Mouse (Mus musculus) ES-Bruce4 (cell line): Measurements from ENCODE around the gene Fgfr2. TPM values are rescaled to one million over a fixed set of nuclear protein-coding genes. Genes with fewer than 3 reads are reported as not detected.

ENCODE experiments used
- H3K27ac ChIP-seq: 2 replicates; pipeline ENCODE4 v1.5.1; 2012; ENCODE audit warnings: low read length, inconsistent platforms; ENCODE audit not compliant: insufficient read depth
- H3K27me3 ChIP-seq: 2 replicates; pipeline ENCODE4 v1.6.1; 2012; ENCODE audit warnings: mild to moderate bottlenecking, low read length, inconsistent platforms; ENCODE audit not compliant: control insufficient read depth, poor library complexity, insufficient read depth, severe bottlenecking
- H3K36me3 ChIP-seq: 2 replicates; pipeline ENCODE4 v1.6.1; 2012; ENCODE audit warnings: inconsistent platforms, mild to moderate bottlenecking, low read length, moderate library complexity; ENCODE audit not compliant: control insufficient read depth, poor library complexity, insufficient read depth, severe bottlenecking
- H3K4me1 ChIP-seq: one replicate; pipeline ENCODE4 v1.8.1; 2011; ENCODE audit warnings: low read length; ENCODE audit not compliant: control insufficient read depth, insufficient read depth
- H3K4me3 ChIP-seq: 2 replicates; pipeline ENCODE4 v1.5.1; 2011; ENCODE audit warnings: low read depth, mild to moderate bottlenecking, low read length
- H3K9ac ChIP-seq: 2 replicates; pipeline ENCODE4 v1.6.1; 2012; ENCODE audit warnings: low read depth, mild to moderate bottlenecking, inconsistent platforms; ENCODE audit not compliant: poor library complexity, severe bottlenecking
- H3K9me3 ChIP-seq: replicated peaks from 2 replicates; pipeline ENCODE4 v1.6.1; 2012; ENCODE audit warnings: mild to moderate bottlenecking, low read length, inconsistent platforms; ENCODE audit not compliant: control insufficient read depth, poor library complexity, insufficient read depth, severe bottlenecking
- CTCF ChIP-seq: IDR thresholded peaks from one replicate; pipeline ENCODE4 v1.8.1; 2011; ENCODE audit warnings: low read depth, low read length
- EP300 ChIP-seq: IDR thresholded peaks from 2 replicates; pipeline ENCODE4 v1.6.1; 2011; ENCODE audit warnings: low read depth, low read length; ENCODE audit not compliant: insufficient read depth
- POLR2A ChIP-seq: IDR thresholded peaks from one replicate; pipeline ENCODE4 v1.8.1; 2011; ENCODE audit warnings: low read length; ENCODE audit not compliant: insufficient read depth
- polyA plus RNA-seq: library from polyadenylated mRNA; stranded (reverse); fragments of >200 nt; gene quantifications from 2 replicates; pipeline ENCODE4 v1.2.4, GENCODE M21; 2011; ENCODE audit warnings: low read depth; ENCODE audit not compliant: missing spikeins, insufficient read depth, insufficient read length

Gene Fgfr2
- polyA plus RNA-seq, 1 experiment, result 34.8 TPM

DNA sequence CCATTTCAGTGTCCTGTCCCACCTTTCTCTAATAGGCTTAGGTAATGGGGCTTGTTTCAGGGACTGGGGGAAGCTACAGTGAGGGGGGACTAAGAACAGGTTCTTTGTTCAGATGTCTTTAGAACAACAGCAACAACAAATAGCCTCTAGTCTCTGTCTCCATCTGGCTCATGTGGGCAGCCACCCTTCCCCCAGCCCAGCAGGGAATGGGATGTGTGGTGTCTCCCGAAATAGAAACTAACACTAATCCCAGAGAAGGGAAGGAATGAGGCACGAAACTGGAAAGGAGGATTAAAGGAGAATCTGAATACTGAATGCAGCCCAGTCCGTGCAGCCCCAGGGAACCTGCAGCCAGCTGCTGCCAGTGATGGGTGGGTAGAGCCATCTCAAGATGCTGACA lies 2235.2 kb downstream of the Fgfr2 start:
- H3K27ac ChIP-seq, result peak overlapping the region; percentile 87
- H3K4me3 ChIP-seq, result no peak overlapping the region
- no peaks in the 10 kb centered on the region for H3K27me3 ChIP-seq
- TF ChIP-seq EP300, result peak; percentile 96
- no peak for TF ChIP-seq POLR2A
- peaks cover 5% of the 10 kb centered on the region for H3K4me1 ChIP-seq
- no peak overlapping the region for H3K9ac ChIP-seq
- peaks cover 4% of the 10 kb centered on the region; the same call in 1 of the 2 replicates for H3K36me3 ChIP-seq
- H3K9me3 ChIP-seq, result no peaks in the 10 kb centered on the region

DNA sequence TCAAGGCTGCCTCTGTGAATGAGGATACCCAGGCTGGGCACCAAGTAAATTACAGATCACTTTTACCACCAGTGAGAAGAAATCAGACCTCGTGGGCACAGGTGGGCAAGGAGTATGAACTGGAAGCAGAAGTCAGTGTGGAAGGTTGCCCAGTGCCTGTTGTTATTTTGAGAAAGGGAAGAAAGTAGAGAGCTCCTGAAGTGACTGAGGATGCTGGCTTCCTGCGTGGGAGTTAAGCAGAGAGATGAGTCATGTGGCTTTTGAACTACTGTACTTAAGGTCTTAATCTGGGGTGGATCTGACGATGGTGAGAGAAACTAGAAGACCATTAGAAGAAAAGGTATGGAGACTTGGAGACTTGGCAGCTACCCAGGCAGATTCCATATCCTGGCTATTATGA lies 2236.9 kb downstream of the Fgfr2 start:
- no peaks in the 10 kb centered on the region for H3K9me3 ChIP-seq
- peaks cover 9% of the 10 kb centered on the region for H3K36me3 ChIP-seq
- no peaks in the 10 kb centered on the region for H3K27me3 ChIP-seq
- H3K9ac ChIP-seq, result no peak overlapping the region
- peaks cover 6% of the 10 kb centered on the region for H3K4me1 ChIP-seq
- no peak overlapping the region for H3K4me3 ChIP-seq
- TF ChIP-seq EP300 (no peak), POLR2A (no peak), CTCF (no peak)
- H3K27ac ChIP-seq, result no peak overlapping the region

DNA sequence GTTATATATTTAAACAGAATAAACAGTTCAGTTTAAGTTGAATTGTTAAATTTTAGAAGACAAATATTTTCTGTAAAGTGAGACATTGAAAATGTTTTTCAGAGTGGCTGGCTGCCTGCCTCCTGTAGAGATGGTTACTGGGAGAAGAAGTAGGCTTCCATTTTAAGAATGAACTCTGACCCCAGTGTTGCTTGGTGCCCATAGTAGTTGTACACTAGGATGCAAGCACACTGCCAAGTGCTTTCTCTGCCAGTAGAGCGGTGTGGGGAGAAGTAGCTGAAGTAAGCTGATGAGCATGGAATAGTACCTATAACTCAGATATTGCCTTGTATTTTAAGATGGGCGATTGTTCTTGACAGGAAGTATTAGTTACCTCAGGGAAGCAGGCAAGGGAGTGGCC lies 2239.0 kb downstream of the Fgfr2 start:
- peaks cover 4% of the 10 kb centered on the region for H3K4me1 ChIP-seq
- no peak overlapping the region for H3K9ac ChIP-seq
- no peaks in the 10 kb centered on the region for H3K9me3 ChIP-seq
- no peaks in the 10 kb centered on the region for H3K27me3 ChIP-seq
- H3K27ac ChIP-seq, result no peak overlapping the region
- no peak overlapping the region for H3K4me3 ChIP-seq
- H3K36me3 ChIP-seq, result peaks cover 18% of the 10 kb centered on the region
- TF ChIP-seq CTCF (no peak), EP300 (no peak), POLR2A (no peak)

- Histone ChIP-seq H3K27ac (no peak overlapping the region), H3K27me3 (no peaks in the 10 kb centered on the region), H3K4me3 (no peak overlapping the region), H3K9me3 (no peaks in the 10 kb centered on the region), H3K4me1 (no peaks in the 10 kb centered on the region), H3K36me3 (no peaks in the 10 kb centered on the region), H3K9ac (no peak overlapping the region)
- TF ChIP-seq EP300 (no peak), POLR2A (no peak), CTCF (no peak)
These were observed 2255.9 kb downstream of the Fgfr2 start for GRCm38 (mm10) chr7:130867256-130867655.

- Histone ChIP-seq H3K9me3 (no peaks in the 10 kb centered on the region), H3K27me3 (no peaks in the 10 kb centered on the region), H3K36me3 (no peaks in the 10 kb centered on the region), H3K27ac (no peak overlapping the region), H3K4me3 (peak overlapping the region; percentile 85), H3K9ac (peak overlapping the region; percentile 89), H3K4me1 (peaks cover 1% of the 10 kb centered on the region)
- no peak for TF ChIP-seq EP300
- no peak for TF ChIP-seq CTCF
- no peak for TF ChIP-seq POLR2A
These were observed 2256.5 kb downstream of the Fgfr2 start for GRCm38 (mm10) chr7:130866640-130867039.

DNA sequence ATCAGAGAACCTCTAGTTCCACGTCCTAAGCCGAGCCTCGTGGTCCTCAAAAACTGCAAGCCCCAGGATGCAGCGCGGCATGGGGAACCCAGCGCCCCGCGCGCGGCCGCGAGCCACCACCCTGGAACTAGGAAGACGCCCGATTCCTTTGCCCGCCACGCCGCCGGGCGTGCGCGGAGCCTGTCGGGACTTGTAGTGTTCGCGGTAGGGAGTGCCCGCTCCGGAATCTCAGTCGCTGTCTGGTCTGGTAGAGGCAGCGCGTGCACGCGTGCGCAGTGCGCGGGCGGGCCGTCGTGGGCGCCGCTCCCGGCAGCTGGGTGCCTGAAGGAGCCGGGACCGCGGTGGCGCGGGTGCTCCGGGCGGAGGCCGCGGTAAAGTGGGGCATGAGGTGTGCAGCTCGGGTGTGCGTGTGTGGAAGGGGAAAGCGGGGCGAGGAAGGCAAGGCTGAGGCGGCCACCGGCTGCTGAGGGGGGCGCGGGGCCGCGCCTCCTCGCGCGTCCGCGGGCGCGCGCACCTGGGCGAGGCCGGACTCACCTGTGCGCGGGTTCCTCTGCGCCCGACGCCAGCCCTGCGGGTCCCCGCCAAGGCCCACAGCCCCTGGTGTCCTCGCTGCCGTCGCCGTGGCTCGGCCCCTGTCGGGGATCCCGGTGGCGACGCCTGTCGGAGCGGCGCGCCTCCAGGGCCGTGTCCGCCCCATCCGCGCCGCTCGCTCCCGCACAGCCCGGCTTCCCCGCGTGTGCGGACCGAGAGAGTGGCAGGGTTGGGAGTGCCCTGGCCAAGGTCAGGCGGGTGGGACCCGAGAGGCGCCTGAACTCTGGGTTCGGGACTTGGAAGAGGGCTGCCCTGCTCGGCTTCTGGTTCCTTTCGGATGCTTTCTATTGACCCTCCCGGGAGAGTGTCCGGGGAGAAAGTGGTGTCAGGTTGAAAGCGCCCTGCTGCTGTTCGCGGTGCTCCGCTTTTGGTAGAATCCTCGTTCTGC lies 2257.2 kb downstream of the Fgfr2 start, which contains the start of gene Plekha1:
Gene Plekha1, plus strand, starts transcription at position 144 of the 979 bp plus-strand sequence.
- Histone ChIP-seq H3K4me3 (peak within 1 kb of the TSS; percentile 85), H3K27ac (no peak within 1 kb of the TSS), H3K4me1 (peaks cover 1% of the 10 kb centered on the region), H3K9ac (peak within 1 kb of the TSS; percentile 89), H3K27me3 (no peaks in the 10 kb centered on the region), H3K9me3 (no peaks in the 10 kb centered on the region), H3K36me3 (no peaks in the 10 kb centered on the region)
- peak; percentile 16 for TF ChIP-seq POLR2A
- no peak for TF ChIP-seq CTCF
